Mouse (Mus musculus) cortical plate, adult 2 months (tissue): ENCODE data around the gene Colgalt1.

ENCODE experiments used
- CTCF ChIP-seq: fragments of 200-500 bp; IDR thresholded peaks from 2 replicates; pipeline ENCODE4 v1.5.1; 2011; ENCODE audit warnings: mild to moderate bottlenecking, control low read depth, low read length; ENCODE audit not compliant: insufficient read depth; ENCODE audit errors: extremely low read depth
- POLR2A ChIP-seq: fragments of 200-500 bp; IDR thresholded peaks from 2 replicates; pipeline ENCODE4 v1.6.1; 2011; ENCODE audit warnings: mild to moderate bottlenecking, low read length, control low read depth; ENCODE audit not compliant: insufficient read depth; ENCODE audit errors: extremely low read depth

DNA sequence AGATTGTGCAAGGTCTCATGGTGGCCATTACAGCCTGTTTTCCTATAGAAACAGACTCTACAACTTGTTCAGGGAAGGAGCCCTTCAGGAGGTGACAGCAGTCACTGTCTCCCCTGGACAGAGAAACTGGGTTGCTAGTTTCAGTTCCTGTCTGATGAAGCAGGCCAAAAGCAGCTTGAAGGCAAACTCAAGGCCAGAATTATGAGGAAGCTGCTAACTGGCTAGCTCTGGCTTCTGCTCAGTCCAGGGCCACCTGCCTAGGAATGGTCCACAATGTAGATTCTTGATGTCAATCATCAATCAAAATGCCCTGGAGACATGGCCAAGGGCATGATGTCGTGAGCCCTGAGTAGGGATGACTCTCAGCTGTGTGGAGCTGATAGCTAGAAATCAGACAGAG is 14.3 kb downstream of the Colgalt1 start:
- TF ChIP-seq POLR2A (no peak), CTCF (no peak)
